Mouse (Mus musculus): ENCODE measurements around the gene Slc3a2. TPM values are rescaled to one million over a fixed set of nuclear protein-coding genes. Genes with fewer than 3 reads are reported as not detected.

Gene Slc3a2
- 214 and 221 TPM in 2 replicates for polyA plus RNA-seq (2012; rRNA removed)

- DNase-seq = peak; percentile 97 to 99
- peak within 1 kb of the TSS; percentile 99 for H3K4me3 ChIP-seq (replicated peaks; ENCODE audit: insufficient read depth, low read depth, low read length)
- no peaks in the 10 kb centered on the region for H3K27me3 ChIP-seq (ENCODE audit: control insufficient read depth, insufficient read depth, low read length)
- peak; percentile 14; the same call in 1 of the 2 replicates for TF ChIP-seq CTCF (IDR thresholded peaks at IDR 0.05; ENCODE audit: borderline replicate concordance, insufficient read depth, low read depth, low read length)
- peak; percentile 91 for TF ChIP-seq POLR2A (IDR thresholded peaks at IDR 0.05; ENCODE audit: borderline replicate concordance, insufficient read depth, low read length)
- H3K4me1 ChIP-seq (ENCODE audit: control insufficient read depth, insufficient read depth, low read length) = peaks cover 10% of the 10 kb centered on the region
- peak within 1 kb of the TSS; percentile 99 for H3K27ac ChIP-seq (ENCODE audit: insufficient read depth, low read length)
- WGBS = under 1% methylated on average over 50 of the region's 50 CpGs
Observed at GRCm38 (mm10) chr19:8722907-8723573, at the start of gene Slc3a2. TSS of gene Slc3a2 (minus strand) at chr19:8723369.

GRCm38 (mm10) chr19:8770567-8771270 lies 47.5 kb upstream of the Slc3a2 start, which contains the start of gene Tmem223:
TSS of gene Tmem223 (plus strand) at chr19:8770996.
- peak within 1 kb of the TSS; percentile 97 for H3K4me3 ChIP-seq (replicated peaks; ENCODE audit: insufficient read depth, low read depth, low read length)
- TF ChIP-seq POLR2A (IDR thresholded peaks at IDR 0.05; ENCODE audit: borderline replicate concordance, insufficient read depth, low read length) (peak; percentile 93), CTCF (IDR thresholded peaks at IDR 0.05; ENCODE audit: borderline replicate concordance, insufficient read depth, low read depth, low read length) (no peak)
- peak within 1 kb of the TSS; percentile 89 for H3K27ac ChIP-seq (ENCODE audit: insufficient read depth, low read length)
- peak; percentile 81 to 83 for DNase-seq
- WGBS = 14% methylated on average over 29 of the region's 29 CpGs
- H3K27me3 ChIP-seq (ENCODE audit: control insufficient read depth, insufficient read depth, low read length) = no peaks in the 10 kb centered on the region
- peaks cover 4% of the 10 kb centered on the region for H3K4me1 ChIP-seq (ENCODE audit: control insufficient read depth, insufficient read depth, low read length)

DNA sequence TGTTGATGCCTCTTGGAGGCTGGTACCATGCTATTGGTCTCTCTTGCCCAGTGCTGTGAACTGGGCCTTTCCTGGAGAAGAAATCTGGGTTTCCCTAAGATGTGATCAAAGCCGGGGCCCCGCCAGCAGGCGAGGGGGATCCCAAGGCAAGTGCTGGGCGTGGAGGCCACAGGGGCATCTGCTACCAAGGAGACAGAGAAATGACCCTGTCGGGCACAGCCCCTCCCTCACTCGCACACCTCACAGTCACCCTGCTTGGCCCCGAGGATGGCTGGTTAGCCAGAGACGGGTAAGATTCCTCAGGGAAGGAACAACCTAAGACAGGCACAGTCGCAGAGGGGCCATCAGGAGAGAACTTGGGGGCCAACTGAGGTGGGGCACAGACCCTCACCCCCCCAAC lies 42.4 kb upstream of the Slc3a2 start:
- TF ChIP-seq POLR2A (IDR thresholded peaks at IDR 0.05; ENCODE audit: borderline replicate concordance, insufficient read depth, low read length) (no peak), CTCF (IDR thresholded peaks at IDR 0.05; ENCODE audit: borderline replicate concordance, insufficient read depth, low read depth, low read length) (no peak)
- H3K27me3 ChIP-seq (ENCODE audit: control insufficient read depth, insufficient read depth, low read length) = no peaks in the 10 kb centered on the region
- no peak overlapping the region for H3K27ac ChIP-seq (ENCODE audit: insufficient read depth, low read length)
- 96% methylated on average over 9 of the region's 9 CpGs for WGBS
- DNase-seq = no peak
- no peaks in the 10 kb centered on the region for H3K4me1 ChIP-seq (ENCODE audit: control insufficient read depth, insufficient read depth, low read length)
- H3K4me3 ChIP-seq (replicated peaks; ENCODE audit: insufficient read depth, low read depth, low read length) = no peak overlapping the region

DNA sequence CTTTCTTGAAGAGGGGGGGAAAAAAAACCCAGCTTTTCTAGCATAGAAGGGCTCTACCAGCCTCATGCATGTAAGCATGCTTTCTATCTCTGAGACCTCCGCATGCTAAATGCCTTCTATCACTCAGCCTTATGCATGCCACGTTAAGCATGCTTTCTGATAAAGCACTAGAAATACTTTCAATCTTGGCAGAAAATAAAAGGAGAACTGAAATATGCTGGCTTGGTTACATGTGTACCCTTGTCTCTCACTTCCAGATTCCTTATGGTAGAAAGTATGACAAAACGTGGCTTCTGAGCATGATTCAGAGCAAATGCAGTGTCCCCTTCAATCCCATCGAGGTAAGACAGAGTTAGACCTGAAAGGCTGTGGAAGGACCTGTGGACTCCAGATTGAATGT lies 40.1 kb upstream of the Slc3a2 start:
- TF ChIP-seq CTCF (IDR thresholded peaks at IDR 0.05; ENCODE audit: borderline replicate concordance, insufficient read depth, low read depth, low read length) (no peak), POLR2A (IDR thresholded peaks at IDR 0.05; ENCODE audit: borderline replicate concordance, insufficient read depth, low read length) (no peak)
- Histone ChIP-seq H3K27me3 (ENCODE audit: control insufficient read depth, insufficient read depth, low read length) (no peaks in the 10 kb centered on the region), H3K27ac (ENCODE audit: insufficient read depth, low read length) (no peak overlapping the region), H3K4me3 (replicated peaks; ENCODE audit: insufficient read depth, low read depth, low read length) (no peak overlapping the region), H3K4me1 (ENCODE audit: control insufficient read depth, insufficient read depth, low read length) (no peaks in the 10 kb centered on the region)
- DNase-seq = no peak
- WGBS = 91% methylated on average over 4 of the region's 4 CpGs

- H3K27me3 ChIP-seq (ENCODE audit: control insufficient read depth, insufficient read depth, low read length) = no peaks in the 10 kb centered on the region
- no peak overlapping the region for H3K27ac ChIP-seq (ENCODE audit: insufficient read depth, low read length)
- H3K4me3 ChIP-seq (replicated peaks; ENCODE audit: insufficient read depth, low read depth, low read length) = no peak overlapping the region
- TF ChIP-seq POLR2A (IDR thresholded peaks at IDR 0.05; ENCODE audit: borderline replicate concordance, insufficient read depth, low read length) = no peak
- no peak for TF ChIP-seq CTCF (IDR thresholded peaks at IDR 0.05; ENCODE audit: borderline replicate concordance, insufficient read depth, low read depth, low read length)
- DNase-seq = no peak
- no peaks in the 10 kb centered on the region for H3K4me1 ChIP-seq (ENCODE audit: control insufficient read depth, insufficient read depth, low read length)
- whole genome bisulfite sequencing = 91% methylated on average over 2 of the region's 2 CpGs
Observed at GRCm38 (mm10) chr19:8760757-8761156, 37.6 kb upstream of the Slc3a2 start.

DNA sequence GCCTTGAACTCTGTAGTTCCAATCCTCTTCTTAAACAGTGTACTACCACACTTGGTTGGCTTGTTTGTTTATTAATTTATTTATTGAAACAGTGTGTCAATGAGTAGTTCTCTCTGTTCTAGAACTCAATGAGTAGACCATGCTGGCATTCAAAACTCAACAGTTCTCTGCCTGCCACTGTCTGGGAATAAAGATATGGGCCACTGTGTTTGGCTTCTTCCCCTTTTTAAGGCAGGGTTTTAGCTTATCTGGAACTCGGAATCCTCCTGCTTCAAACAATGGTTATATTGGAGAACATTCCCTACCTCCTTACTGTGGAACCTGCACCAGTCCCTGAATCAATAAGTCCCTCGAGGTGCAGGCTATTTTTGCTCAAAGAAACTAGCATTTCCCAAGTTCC lies 35.7 kb upstream of the Slc3a2 start:
- Histone ChIP-seq H3K4me1 (ENCODE audit: control insufficient read depth, insufficient read depth, low read length) (no peaks in the 10 kb centered on the region), H3K4me3 (replicated peaks; ENCODE audit: insufficient read depth, low read depth, low read length) (no peak overlapping the region), H3K27ac (ENCODE audit: insufficient read depth, low read length) (no peak overlapping the region), H3K27me3 (ENCODE audit: control insufficient read depth, insufficient read depth, low read length) (no peaks in the 10 kb centered on the region)
- no peak for TF ChIP-seq CTCF (IDR thresholded peaks at IDR 0.05; ENCODE audit: borderline replicate concordance, insufficient read depth, low read depth, low read length)
- WGBS = 89% methylated on average over 2 of the region's 2 CpGs
- DNase-seq = no peak

GRCm38 (mm10) chr19:8757471-8757998 lies 34.4 kb upstream of the Slc3a2 start:
- DNase-seq = no peak
- Histone ChIP-seq H3K4me1 (ENCODE audit: control insufficient read depth, insufficient read depth, low read length) (no peaks in the 10 kb centered on the region), H3K27me3 (ENCODE audit: control insufficient read depth, insufficient read depth, low read length) (no peaks in the 10 kb centered on the region), H3K4me3 (replicated peaks; ENCODE audit: insufficient read depth, low read depth, low read length) (peak overlapping the region; percentile 95), H3K27ac (ENCODE audit: insufficient read depth, low read length) (no peak overlapping the region)
- TF ChIP-seq CTCF (IDR thresholded peaks at IDR 0.05; ENCODE audit: borderline replicate concordance, insufficient read depth, low read depth, low read length) (no peak), POLR2A (IDR thresholded peaks at IDR 0.05; ENCODE audit: borderline replicate concordance, insufficient read depth, low read length) (no peak)
- 2% methylated on average over 14 of the region's 14 CpGs for WGBS
